Mouse (Mus musculus) effector memory CD4-positive, alpha-beta T cell, adult 5 months (primary cell): ENCODE measurements around the gene Stfa2. TPM values are rescaled to one million over a fixed set of nuclear protein-coding genes. Genes with fewer than 3 reads are reported as not detected.

Experiments
- polyA plus RNA-seq: library from polyadenylated mRNA; unstranded; fragments of 100-300 nt; shearing (Covaris generic); gene quantifications from one replicate; pipeline ENCODE4 v1.2.1, GENCODE M21; 2017

Gene Stfa2
- not detected for polyA plus RNA-seq

DNA sequence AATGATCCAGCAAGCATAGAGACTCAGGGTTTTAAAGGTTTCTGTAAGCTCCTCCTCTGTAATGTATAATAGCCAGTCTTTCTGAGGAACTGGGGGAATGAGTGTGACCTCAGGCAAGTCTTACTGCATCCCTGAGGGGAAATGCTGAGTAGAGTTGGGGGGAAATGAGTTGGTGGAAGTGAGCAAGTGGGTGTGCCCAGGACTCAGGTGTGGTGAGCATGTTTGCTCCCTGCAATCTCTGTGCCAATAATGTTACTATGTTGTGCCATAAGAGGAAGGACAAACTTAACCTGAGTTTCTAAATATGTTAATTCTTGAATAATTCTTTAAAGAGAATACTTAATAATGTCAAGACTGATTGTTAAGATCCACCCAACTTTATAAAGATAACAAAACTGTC, at the start of gene Stfa2:
Stfa2 (minus strand) TSS at position 101 of the 400 bp plus-strand sequence.

GRCm38 (mm10) chr16:36455342-36455802, 47.1 kb upstream of the Stfa2 start, which contains the start of gene Stfa3:
Stfa3 (minus strand) TSS chr16:36455392.

DNA sequence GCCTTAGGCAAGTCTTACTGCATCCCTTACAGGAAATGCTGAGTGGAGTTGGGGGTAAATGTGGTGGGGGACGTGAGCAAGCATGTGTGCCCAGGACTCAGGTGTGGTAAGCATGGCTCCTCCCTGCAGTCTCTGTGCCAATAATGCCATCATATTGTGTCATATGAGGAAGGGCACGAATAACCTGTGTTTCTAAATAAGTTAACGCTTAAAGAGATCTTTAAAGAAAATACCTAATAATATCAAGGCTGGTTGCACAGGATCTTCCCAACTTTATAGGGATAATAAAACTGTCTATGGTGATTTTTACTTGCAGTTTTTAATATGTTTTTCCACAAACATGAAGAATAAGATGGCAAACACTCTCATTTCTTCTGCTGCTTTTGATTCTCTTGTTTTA, 40.6 kb downstream of the Stfa2 start, which contains the start of gene BC100530:
BC100530 (minus strand) TSS at position 101 of the 400 bp plus-strand sequence.

Other genes starting within 250 kb of the Stfa2 start
- not detected for gene Gm5483, start 224.2 kb downstream of the Stfa2 start, polyA plus RNA-seq
- gene Gm5416, start 198.1 kb downstream of the Stfa2 start, polyA plus RNA-seq, result not detected
- gene 2010005H15Rik, start 187.0 kb downstream of the Stfa2 start, polyA plus RNA-seq, result not detected
- gene Stfa1, start 131.5 kb downstream of the Stfa2 start, polyA plus RNA-seq, result not detected
- not detected for gene BC117090, start 74.1 kb downstream of the Stfa2 start, polyA plus RNA-seq
- not detected for gene BC100530, start 40.7 kb downstream of the Stfa2 start, polyA plus RNA-seq
- not detected for gene Stfa3, start 46.9 kb upstream of the Stfa2 start, polyA plus RNA-seq
- 0.09 TPM for gene Casr, start 153.7 kb upstream of the Stfa2 start, polyA plus RNA-seq